Mouse (Mus musculus) kidney, adult 2 months (tissue): Measurements from ENCODE around the gene Haspin.

Experiments
- CTCF ChIP-seq: fragments of 200-500 bp; conservative IDR thresholded peaks from 2 replicates; pipeline ENCODE4 v1.5.1; 2011; ENCODE audit warnings: low read depth, mild to moderate bottlenecking, control low read depth, low read length, moderate library complexity, mixed read lengths; ENCODE audit not compliant: insufficient read depth, insufficient read length
- POLR2A ChIP-seq: fragments of 200-500 bp; IDR thresholded peaks from one replicate; pipeline ENCODE4 v1.6.1; 2011; ENCODE audit warnings: low read depth, low read length, control low read depth

GRCm38 (mm10) chr11:73101308-73101707 lies 36.8 kb downstream of the Haspin start:
- TF ChIP-seq CTCF (no peak), POLR2A (no peak)
